Mouse (Mus musculus) bone marrow, adult 2 months (tissue): ENCODE measurements around the gene Scp2.

Source experiments
- CTCF ChIP-seq: fragments of 200-500 bp; IDR thresholded peaks from 2 replicates; pipeline ENCODE4 v1.5.1; 2011; ENCODE audit warnings: low read length, control low read depth; ENCODE audit not compliant: control insufficient read depth, insufficient read depth
- POLR2A ChIP-seq: fragments of 200-500 bp; IDR thresholded peaks from 2 replicates; pipeline ENCODE4 v1.6.1; 2011; ENCODE audit warnings: low read depth, mild to moderate bottlenecking, control low read depth, low read length, borderline replicate concordance; ENCODE audit not compliant: control insufficient read depth

- no peak for TF ChIP-seq POLR2A
- TF ChIP-seq CTCF: no peak
These were observed 48.5 kb downstream of the Scp2 start, which contains the start of gene Podn for GRCm38 (mm10) chr4:108096345-108096744.
